Mouse (Mus musculus) lung, adult 2 months (tissue): ENCODE data around the gene Spag6.

Experiments used
- CTCF ChIP-seq: fragments of 200-500 bp; IDR thresholded peaks from 2 replicates; pipeline ENCODE4 v1.5.1; 2011; ENCODE audit warnings: mild to moderate bottlenecking, low read length, control low read depth; ENCODE audit not compliant: insufficient read depth
- POLR2A ChIP-seq: fragments of 200-500 bp; IDR thresholded peaks from 2 replicates; pipeline ENCODE4 v1.6.1; 2011; ENCODE audit warnings: low read depth, mild to moderate bottlenecking, control low read depth, low read length, borderline replicate concordance; ENCODE audit errors: extremely low read depth

GRCm38 (mm10) chr2:18794261-18794660, 100.4 kb downstream of the Spag6 start:
- TF ChIP-seq POLR2A, result no peak
- TF ChIP-seq CTCF, result no peak
